Mouse (Mus musculus): Measurements from ENCODE around the gene Hba-a1. TPM values are rescaled to one million over a fixed set of nuclear protein-coding genes. Genes with fewer than 3 reads are reported as not detected.
"Not testable (repeated sequence)": the region's sequence is repeated elsewhere in the genome, so short reads cannot be mapped to it uniquely, and the experiment has no call there.

The Hba-a1 gene
- total RNA-seq, 2 experiments from 2014 or later: 219 to 309 TPM

- H3K4me3 ChIP-seq: peak within 1 kb of the TSS; percentile 81
- TF ChIP-seq CTCF (IDR thresholded peaks at IDR 0.05): no peak
- DNase-seq: peak; percentile 99
- peak within 1 kb of the TSS; percentile 97 for H3K27ac ChIP-seq
- intact Hi-C loops (cut with DNase I): no loop called here
Measured at GRCm38 (mm10) chr11:32267188-32267884, 16.0 kb upstream of the Hba-a1 start, which contains the start of gene Nprl3. Gene Nprl3 (minus strand): TSS chr11:32267707.

DNA sequence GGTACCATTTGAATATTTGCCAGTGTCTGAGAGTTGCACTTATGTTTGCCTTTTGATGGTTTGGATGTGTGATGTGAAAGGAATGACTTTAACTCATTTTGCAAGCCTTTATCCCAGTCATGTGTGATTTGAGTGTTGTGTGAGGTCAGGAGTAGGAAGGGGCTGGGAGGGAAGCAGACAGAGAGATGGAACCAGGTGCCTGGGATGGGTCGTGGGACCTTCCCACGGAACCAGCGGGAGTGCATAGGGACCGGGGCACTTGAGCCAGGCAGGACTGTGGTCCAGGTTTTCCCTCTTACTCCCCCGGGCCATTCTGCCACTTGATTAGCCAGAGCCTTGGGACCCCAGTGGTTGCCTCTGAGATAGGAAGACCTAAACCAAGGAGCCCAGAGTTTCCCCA is 15.3 kb upstream of the Hba-a1 start:
- intact Hi-C loops (cut with DNase I): no loop called here
- no peak for DNase-seq
- Histone ChIP-seq H3K27ac (peak overlapping the region; percentile 97), H3K4me3 (peak overlapping the region; percentile 81)
- no peak for TF ChIP-seq CTCF (IDR thresholded peaks at IDR 0.05)

- TF ChIP-seq CTCF (IDR thresholded peaks at IDR 0.05): no peak
- no peak for DNase-seq
- no peak overlapping the region for H3K4me3 ChIP-seq
- intact Hi-C loops (cut with DNase I): no loop called here
- no peak overlapping the region for H3K27ac ChIP-seq
Measured at GRCm38 (mm10) chr11:32268952-32269351, 14.4 kb upstream of the Hba-a1 start.

- no peak overlapping the region for H3K4me3 ChIP-seq
- TF ChIP-seq CTCF (IDR thresholded peaks at IDR 0.05): no peak
- no peak overlapping the region for H3K27ac ChIP-seq
- DNase-seq: no peak
- intact Hi-C loops (cut with DNase I): no loop called here
Measured at GRCm38 (mm10) chr11:32271178-32271577, 12.1 kb upstream of the Hba-a1 start.

GRCm38 (mm10) chr11:32276347-32276746 is 7.0 kb upstream of the Hba-a1 start, which contains the start of gene Hba-x:
Gene Hba-x (plus strand): TSS chr11:32276400.
- Histone ChIP-seq H3K27ac (no peak within 1 kb of the TSS), H3K4me3 (no peak within 1 kb of the TSS)
- DNase-seq: no peak
- intact Hi-C loops (cut with DNase I): no loop called here
- TF ChIP-seq CTCF (IDR thresholded peaks at IDR 0.05): no peak

DNA sequence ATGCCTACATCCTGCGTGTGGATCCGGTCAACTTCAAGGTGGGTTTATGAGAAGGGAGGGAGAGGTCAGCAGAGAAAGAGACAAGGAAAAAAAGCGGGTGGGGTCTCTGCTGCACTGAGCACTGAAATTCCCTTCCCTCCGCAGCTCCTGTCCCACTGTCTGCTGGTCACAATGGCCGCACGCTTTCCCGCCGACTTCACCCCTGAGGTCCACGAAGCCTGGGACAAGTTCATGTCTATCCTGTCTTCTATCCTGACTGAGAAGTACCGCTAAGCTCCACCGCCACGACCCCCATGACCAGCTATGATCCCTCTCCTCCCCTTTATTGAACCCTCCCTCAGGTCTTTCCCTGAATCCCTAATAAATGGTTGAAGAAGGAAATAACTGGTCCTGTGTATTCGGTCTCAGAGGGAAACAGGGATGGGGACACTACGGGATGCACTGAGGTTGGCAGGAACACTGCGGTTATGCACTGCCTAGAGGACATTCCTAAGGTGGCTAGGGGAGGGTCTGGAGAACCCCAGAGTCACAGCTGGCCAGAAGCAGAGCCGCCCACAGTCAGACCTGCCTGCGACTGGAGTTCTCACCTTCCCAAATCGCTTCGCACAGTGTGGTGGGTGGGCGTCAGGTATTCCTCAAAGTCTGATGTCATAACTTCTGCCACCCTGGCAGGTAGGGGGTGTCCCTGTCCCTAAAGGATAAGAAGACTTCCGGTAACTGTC is 5.4 kb upstream of the Hba-a1 start:
- H3K27ac ChIP-seq: no peak overlapping the region
- TF ChIP-seq CTCF (IDR thresholded peaks at IDR 0.05): no peak
- intact Hi-C loops (cut with DNase I): no loop called here

DNA sequence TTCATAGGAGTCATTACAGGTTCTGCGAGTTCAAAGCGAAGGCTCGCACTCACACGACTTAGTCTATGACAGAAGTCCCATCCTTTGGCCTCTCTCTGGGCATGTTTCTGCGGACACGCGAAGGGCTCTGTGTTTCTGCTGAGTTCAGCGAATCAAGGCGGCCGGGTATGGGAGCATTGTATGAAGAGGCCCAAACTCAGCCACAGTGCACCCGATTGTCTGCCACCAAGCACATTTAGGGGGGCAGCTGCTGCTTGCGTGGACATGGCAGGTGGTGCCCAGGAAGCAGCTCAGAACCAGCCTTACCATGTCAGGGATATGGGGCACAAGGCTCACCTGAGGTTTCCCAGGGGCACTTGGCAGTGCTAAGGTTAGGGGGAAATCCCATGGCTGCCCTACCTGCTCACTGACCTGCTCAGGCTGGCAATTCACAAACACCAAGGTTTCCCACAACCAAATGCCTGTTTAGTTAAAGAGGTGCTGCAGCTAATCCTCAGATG is 4.8 kb upstream of the Hba-a1 start:
- DNase-seq: no peak
- no peak overlapping the region for H3K27ac ChIP-seq
- intact Hi-C loops (cut with DNase I): no loop called here
- no peak overlapping the region for H3K4me3 ChIP-seq
- TF ChIP-seq CTCF (IDR thresholded peaks at IDR 0.05): no peak

More for the DNA sequence above, 5.4 kb upstream of the Hba-a1 start:
- H3K4me3 ChIP-seq: no peak overlapping the region
- DNase-seq: no peak

DNA sequence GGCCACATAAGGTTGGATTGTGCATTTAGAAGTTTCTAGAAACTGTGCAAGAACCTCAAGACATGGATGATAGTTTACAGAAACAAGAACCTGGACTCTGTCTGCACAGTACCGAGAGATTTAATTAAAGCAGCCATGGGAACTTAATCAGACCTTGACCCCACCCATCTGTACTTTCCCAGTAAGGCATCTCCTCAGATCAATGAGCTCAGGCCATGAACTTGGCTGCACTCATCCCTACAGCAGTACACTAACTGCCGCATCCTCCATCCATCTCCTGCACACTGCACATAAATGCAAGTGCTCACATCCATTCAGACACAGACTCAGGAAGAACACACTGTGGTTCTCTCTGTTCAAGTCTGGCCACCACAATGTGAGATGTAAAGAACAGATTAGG is 2.7 kb upstream of the Hba-a1 start:
- DNase-seq: no peak
- Histone ChIP-seq H3K27ac (no peak overlapping the region), H3K4me3 (no peak overlapping the region)
- TF ChIP-seq CTCF (IDR thresholded peaks at IDR 0.05): no peak
- intact Hi-C loops (cut with DNase I): no loop called here

- DNase-seq: no peak
- TF ChIP-seq CTCF (IDR thresholded peaks at IDR 0.05): no peak
- intact Hi-C loops (cut with DNase I): no loop called here
- no peak overlapping the region for H3K4me3 ChIP-seq
- no peak overlapping the region for H3K27ac ChIP-seq
Measured at GRCm38 (mm10) chr11:32281416-32282144, 1.7 kb upstream of the Hba-a1 start.

- H3K4me3 ChIP-seq; H3K27ac ChIP-seq; intact Hi-C loops (cut with DNase I); DNase-seq: not testable (repeated sequence)
Measured at GRCm38 (mm10) chr11:32284582-32284981, 1.3 kb downstream of the Hba-a1 start.

DNA sequence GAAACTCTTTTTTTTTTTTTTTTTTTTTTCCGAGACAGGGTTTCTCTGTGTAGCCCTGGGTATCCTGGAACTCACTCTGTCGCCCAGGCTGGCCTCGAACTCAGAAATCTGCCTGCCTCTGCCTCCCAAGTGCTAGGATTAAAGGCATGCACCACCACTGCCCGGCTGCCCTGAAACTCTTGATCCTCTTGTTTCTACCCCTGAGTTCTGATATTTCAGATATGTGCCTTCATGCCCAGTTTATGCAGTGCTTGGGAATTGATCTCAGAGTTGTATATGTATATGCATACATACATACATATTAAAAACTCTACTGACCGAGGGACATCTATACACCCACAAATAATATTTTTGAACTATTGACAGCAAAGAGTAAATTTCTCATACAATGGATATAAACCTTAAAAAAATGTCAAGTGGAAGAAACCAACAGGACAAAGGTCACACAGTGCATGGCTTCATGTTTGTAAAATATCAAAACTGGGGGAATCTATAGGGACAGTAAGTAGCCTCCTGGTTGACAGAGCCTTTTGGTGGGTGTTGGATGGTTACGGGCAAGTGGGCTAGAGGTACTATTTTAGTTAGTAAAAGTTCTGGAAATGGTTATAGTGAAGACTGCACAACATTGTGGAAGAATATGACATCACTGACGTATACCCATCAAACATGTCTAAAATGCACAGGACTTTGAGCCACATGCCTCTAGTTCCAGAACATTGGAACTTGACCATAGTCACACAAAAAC is 1.9 kb downstream of the Hba-a1 start:
- no peak overlapping the region for H3K27ac ChIP-seq
- no peak overlapping the region for H3K4me3 ChIP-seq
- DNase-seq: no peak
- no peak for TF ChIP-seq CTCF (IDR thresholded peaks at IDR 0.05)
- intact Hi-C loops (cut with DNase I): loop anchor here (5.0 kb wide), 2 partner anchors 37 to 103 kb away; no protein-coding TSS in a partner anchor

- intact Hi-C loops (cut with DNase I): loop anchor here (5.0 kb wide), 2 partner anchors 36 to 104 kb away; no protein-coding TSS in a partner anchor
- not testable (repeated sequence) for H3K4me3 ChIP-seq, H3K27ac ChIP-seq, DNase-seq
Measured at GRCm38 (mm10) chr11:32285887-32286286, 2.6 kb downstream of the Hba-a1 start.

All from gastrocnemius, adult 2 months (tissue).